Mouse (Mus musculus) liver, postnatal 0 days (tissue): ENCODE data around the gene Muc3a.

Experiments
- CTCF ChIP-seq: sonication (generic); IDR thresholded peaks from 2 replicates; pipeline ENCODE4 v1.5.1; 2016; ENCODE audit warnings: antibody characterized with exemption, low read depth
- EP300 ChIP-seq: IDR thresholded peaks from 2 replicates; pipeline ENCODE4 v1.6.1; 2016; ENCODE audit warnings: antibody characterized with exemption, low read depth, mild to moderate bottlenecking

GRCm38 (mm10) chr5:137172591-137172990, 39.6 kb downstream of the Muc3a start:
- TF ChIP-seq CTCF, result no peak
- TF ChIP-seq EP300, result no peak
